Mouse (Mus musculus): Measurements from ENCODE around the gene Fcor. TPM values are rescaled to one million over a fixed set of nuclear protein-coding genes. Genes with fewer than 3 reads are reported as not detected.
A peak's percentile ranks its signal among the peaks of the same experiment; 100 is the strongest.

The Fcor gene
- polyA plus RNA-seq, 1 experiment, result 5.8 TPM

DNA sequence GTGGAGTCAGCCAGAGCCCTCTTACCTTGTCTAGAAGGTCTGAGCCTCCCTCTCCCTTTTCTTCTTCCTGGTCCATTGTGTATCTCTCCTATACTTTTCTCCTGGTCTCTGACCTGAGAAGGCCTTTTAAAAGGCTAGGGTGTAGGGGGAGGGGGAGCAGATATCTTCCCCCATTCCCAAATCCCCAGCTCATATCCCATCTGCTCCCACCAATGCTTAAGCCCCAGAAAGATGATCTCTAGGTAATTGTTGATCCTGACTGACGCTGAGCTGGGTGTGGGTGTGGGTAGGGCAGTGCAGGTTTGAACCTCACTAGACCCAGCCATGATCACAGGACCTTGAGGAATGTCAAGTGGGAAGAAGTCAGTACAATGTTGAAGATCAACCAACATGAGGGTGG, 46.7 kb downstream of the Fcor start, which contains the start of gene Pcp2:
TSS of gene Pcp2 (minus strand) at position 101 of the 400 bp plus-strand sequence.
- WGBS, result 84% methylated on average over 1 of the region's 1 CpGs
- no peak for DNase-seq (ENCODE audit: low read depth, low spot score)

GRCm38 (mm10) chr8:3622119-3622518, 50.0 kb downstream of the Fcor start:
- 63% methylated on average over 8 of the region's 8 CpGs for WGBS
- DNase-seq (ENCODE audit: low read depth, low spot score), result no peak

- under 1% methylated on average over 37 of the region's 37 CpGs for WGBS
- peak; percentile 99 for DNase-seq (ENCODE audit: low read depth, low spot score)
These were observed 50.8 kb downstream of the Fcor start, which contains the start of the genes Xab2 and Pet100 for GRCm38 (mm10) chr8:3621199-3621970. Gene Xab2 (minus strand): TSS chr8:3621316. Gene Pet100 (plus strand): TSS chr8:3621548.

Other genes starting within 250 kb of the Fcor start
- gene Pex11g, start 204.7 kb downstream of the Fcor start, polyA plus RNA-seq (2012; rRNA removed), result 13.2 and 13.6 TPM in 2 replicates
- not detected in 2 replicates for gene Tex45, start 201.5 kb downstream of the Fcor start, polyA plus RNA-seq (2012; rRNA removed)
- gene Zfp358, start 179.2 kb downstream of the Fcor start, polyA plus RNA-seq (2012; rRNA removed), result 20.1 and 22.0 TPM in 2 replicates
- gene Mcoln1, start 171.9 kb downstream of the Fcor start, polyA plus RNA-seq (2012; rRNA removed), result 77.4 and 87.1 TPM in 2 replicates
- gene Pnpla6, start 157.0 kb downstream of the Fcor start, polyA plus RNA-seq (2012; rRNA removed), result 49.5 and 92.0 TPM in 2 replicates
- gene C330021F23Rik, start 104.4 kb downstream of the Fcor start, polyA plus RNA-seq (2012; rRNA removed), result 0.34 and 4.0 TPM in 2 replicates
- gene Camsap3, start 85.1 kb downstream of the Fcor start, polyA plus RNA-seq (2012; rRNA removed), result 96.3 and 102 TPM in 2 replicates
- gene Xab2, start 51.0 kb downstream of the Fcor start, polyA plus RNA-seq (2012; rRNA removed), result 39.1 and 50.5 TPM in 2 replicates
- gene Pet100, start 50.8 kb downstream of the Fcor start, polyA plus RNA-seq (2012; rRNA removed), result 9.5 TPM in 2 replicates
- gene Pcp2, start 46.8 kb downstream of the Fcor start, polyA plus RNA-seq (2012; rRNA removed), result not detected in 2 replicates
- gene Stxbp2, start 41.4 kb downstream of the Fcor start, polyA plus RNA-seq (2012; rRNA removed), result 179 and 256 TPM in 2 replicates
- gene Retn, start 16.6 kb downstream of the Fcor start, polyA plus RNA-seq (2012; rRNA removed), result 2.9 and 11.9 TPM in 2 replicates
- gene Mcemp1, start 6.6 kb downstream of the Fcor start, polyA plus RNA-seq (2012; rRNA removed), result 0.59 and 0.63 TPM in 2 replicates
- gene Trappc5, start 3.9 kb upstream of the Fcor start, polyA plus RNA-seq (2012; rRNA removed), result 22.8 and 27.4 TPM in 2 replicates
- 2.8 and 5.0 TPM in 2 replicates for gene Fcer2a, start 21.8 kb upstream of the Fcor start, polyA plus RNA-seq (2012; rRNA removed)
- not detected in 2 replicates for gene Clec4g, start 48.3 kb upstream of the Fcor start, polyA plus RNA-seq (2012; rRNA removed)
- gene Cd209a, start 76.6 kb upstream of the Fcor start, polyA plus RNA-seq (2012; rRNA removed), result 0.16 and 1.3 TPM in 2 replicates
- gene Cd209e, start 181.9 kb upstream of the Fcor start, polyA plus RNA-seq (2012; rRNA removed), result not detected in 2 replicates
- 0.24 and 0.85 TPM in 2 replicates for gene Cd209d, start 206.2 kb upstream of the Fcor start, polyA plus RNA-seq (2012; rRNA removed)

Data from large intestine, adult 2 months (tissue).